Mouse (Mus musculus) retina, embryonic 14.5 days (tissue): ENCODE results near the gene Phykpl.

Experiments used
- DNase-seq: peaks from one replicate; pipeline ENCODE4 v3.0.0-alpha.2; 2015; ENCODE audit warnings: low spot score

Gene Phykpl

DNA sequence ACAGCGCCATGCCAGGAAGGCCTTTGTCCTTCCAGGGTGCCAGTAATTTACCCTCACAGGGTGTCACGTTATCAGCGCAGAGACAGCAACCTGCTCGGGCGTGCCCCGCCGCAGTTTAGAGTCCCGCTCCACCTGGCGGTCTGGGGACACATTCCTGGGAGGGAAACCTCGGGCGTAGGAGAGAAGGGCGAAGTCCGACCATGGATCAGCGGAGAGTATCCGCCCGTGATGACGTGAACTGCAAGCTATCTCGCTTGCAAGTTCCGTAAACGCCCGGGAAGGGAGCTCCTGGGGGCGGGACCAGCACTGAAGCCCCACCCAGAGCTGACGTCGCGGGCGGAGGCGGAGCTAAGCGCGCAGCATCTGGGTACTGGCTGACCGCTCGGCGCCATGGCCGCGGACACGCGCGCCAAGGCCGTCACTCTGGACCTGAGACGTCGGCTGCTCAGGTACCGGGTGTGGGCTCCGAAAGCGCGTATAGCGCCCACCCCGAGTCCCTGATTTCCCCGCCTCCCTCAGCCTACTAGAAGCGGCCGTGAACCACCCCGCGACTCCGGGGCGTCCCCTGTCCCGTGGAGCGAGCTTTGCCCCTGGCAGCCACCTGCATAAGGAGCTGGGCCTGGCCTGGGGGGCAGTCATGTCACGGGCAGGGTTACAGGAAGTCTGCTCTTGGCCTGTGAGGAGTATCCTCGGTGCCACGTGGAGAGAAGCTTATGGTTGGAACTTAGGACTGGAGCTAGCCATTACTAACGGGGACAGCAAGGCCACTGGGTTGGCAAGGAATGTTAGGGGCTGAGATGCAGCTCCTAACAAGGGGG lies at the start of gene Phykpl:
TSS of gene Phykpl (plus strand) at position 327 of the 818 bp plus-strand sequence.
- DNase-seq, result peak; percentile 97

DNA sequence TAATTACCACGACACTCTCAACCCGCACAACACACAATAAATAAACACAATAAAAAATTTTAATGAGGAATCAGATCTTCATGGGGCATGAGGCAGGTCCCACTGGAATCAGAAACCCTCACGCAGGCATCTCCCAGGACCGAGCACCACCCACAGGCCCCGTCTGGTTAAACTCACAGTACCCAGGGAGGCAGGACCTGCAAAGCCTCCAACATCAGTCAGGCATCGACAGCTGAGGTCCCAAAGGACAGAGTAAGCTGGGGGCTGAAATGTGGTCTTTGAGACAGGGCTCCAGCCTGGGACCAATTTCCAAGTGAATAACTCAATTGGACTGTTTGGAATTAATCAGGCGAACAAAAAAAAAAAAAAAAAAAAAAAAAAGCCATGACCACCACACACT lies 46.2 kb upstream of the Phykpl start:
- peak; percentile 54 for DNase-seq

DNA sequence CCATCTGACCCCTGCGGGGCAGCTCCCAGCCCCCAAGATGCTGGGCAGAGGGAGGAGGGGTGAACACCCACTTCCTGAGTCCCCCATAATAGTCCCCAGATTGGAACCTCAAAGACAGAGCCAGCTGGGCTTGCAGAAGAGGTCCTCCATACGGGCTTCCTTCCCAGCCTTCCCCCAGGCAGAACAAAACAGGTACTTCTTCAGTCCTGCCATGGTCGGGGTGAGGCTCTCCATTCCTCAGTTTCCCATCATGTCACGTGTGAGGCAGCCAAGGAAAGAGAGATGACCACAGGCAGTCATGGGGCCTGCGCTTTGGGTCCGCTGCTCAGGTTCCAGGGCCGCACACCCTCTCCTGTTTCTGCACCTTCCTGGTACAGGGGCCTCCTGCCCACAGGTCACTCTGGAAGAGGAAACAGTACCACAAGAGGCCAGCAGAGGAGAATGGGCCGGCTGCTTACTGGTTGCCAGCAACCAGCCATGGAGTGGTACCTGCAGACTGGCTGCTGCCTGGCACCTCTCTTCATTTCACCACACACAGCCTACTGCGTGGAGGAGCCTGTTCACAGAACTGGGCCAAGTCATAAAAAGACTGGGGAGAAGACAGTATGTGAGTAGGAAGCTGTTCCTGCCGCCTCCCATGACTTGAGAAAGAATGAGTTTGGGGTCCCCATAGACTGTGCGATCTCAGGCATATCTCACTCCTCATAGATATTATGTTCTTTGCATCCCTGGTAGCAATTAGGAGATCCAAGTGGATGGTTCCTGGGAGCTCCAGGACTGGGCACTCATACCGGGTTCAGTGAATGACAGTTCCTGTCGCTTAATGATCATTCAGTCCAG lies 45.4 kb upstream of the Phykpl start:
- DNase-seq, result peak; percentile 43

DNA sequence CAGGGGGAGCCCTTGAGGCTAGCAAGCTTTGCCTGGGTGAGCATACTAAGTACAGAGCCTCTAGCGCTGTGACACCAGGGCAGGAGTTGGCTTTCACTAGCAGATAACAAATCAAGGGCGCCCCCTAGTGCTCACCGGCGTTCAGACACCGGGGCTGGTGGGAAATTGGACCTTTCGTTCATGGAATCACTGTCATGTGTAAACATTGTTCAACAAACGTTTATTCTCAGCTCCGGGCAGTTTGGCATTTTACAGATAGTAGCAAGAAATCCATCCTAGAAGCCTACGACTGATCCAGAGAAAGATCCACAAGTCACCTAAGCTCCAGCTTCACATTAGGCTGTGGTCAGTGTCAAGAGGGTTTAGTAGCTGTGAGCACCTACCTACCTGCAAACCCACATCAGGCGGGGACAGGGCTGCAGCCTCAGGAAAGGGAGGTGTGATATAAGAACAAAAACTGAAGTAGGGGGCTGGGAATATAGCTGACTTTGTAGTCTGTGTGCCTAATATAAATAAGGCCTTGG lies 44.7 kb upstream of the Phykpl start:
- DNase-seq, result peak; percentile 99

DNA sequence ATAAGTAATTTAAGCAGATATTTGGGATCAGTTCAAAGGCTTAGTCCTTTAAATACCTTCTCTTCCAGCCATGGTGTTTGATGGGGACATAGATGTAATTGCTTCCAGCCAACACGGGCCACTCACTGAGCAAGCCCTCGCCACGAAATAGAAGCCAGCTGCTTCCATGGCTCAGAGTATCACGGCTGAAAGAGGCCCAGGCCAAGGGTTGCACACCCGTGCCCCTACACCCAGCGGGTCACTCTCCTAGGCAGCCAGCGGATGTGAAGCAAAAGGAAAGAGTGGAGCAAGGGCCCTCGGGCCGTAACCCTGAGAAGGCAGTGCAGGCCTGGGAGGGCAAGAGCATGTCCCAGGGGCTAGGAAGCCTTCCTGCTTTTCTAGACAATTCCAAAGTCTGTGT lies 42.1 kb upstream of the Phykpl start:
- peak; percentile 27 for DNase-seq

DNA sequence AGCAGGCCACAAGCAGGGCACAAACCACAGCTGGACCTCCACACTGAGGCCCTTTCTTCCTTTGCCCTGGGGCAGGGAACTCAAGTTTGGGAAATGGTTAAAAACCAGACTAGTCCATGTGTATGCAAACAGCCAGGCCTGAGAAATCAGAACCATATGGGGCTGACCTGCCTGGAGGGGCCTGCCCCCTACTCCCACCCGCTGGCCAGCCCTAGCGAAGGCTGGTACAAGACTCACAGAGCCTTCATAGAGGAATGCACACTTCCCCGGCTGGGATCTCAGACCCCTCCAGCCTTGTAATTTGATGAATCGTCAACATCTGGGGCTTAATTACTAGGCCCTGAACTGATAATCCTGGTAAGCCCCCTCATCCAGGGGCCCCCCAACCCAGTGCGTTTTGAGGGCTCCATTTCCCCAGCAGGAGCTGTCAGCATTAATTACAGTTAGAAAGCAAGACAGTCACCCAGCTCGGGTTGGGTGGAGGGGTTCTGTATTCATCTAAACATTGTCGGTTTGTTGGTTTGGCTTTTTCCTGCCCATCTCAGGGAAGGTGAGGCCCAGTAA lies 41.0 kb upstream of the Phykpl start:
- DNase-seq, result peak; percentile 61

DNA sequence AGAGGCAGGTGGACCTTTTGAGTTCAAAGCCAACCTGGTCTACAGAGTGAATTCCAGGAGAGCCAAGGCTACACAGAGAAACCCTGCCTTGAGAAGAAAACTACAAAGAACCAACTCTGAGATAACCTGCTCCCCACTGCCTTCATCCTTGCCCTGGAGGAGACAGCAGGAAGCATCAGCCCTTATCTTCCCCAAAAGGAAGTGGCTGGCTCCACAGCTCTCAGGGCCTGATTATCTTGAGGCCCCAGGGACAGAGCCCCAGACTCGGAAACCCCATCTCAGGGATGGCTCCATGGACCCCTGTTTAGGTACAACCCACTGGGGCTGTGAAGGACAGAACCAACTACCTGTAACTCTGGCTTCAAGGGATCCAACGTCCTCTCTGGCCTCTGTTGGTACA lies 40.1 kb upstream of the Phykpl start:
- no peak for DNase-seq

DNA sequence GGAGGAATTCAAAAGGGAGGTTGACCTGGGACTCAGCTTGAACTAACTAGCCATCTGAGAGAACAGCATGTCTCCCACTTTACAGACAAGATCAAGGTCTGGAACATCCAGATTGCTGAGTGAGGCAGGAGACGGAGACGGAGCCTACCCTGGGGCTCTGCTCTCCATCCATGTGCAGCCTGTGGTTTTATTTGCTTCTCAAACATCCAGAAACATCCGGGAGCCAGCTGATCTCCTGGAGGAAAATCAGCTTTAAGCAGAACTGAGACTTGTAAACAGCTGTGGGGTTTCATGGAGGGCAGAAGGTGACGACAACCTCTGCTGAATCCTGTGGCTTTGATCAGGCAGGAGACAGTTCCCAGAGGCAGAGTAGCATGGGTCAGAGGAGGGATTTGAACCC lies 38.7 kb upstream of the Phykpl start:
- DNase-seq, result no peak

DNA sequence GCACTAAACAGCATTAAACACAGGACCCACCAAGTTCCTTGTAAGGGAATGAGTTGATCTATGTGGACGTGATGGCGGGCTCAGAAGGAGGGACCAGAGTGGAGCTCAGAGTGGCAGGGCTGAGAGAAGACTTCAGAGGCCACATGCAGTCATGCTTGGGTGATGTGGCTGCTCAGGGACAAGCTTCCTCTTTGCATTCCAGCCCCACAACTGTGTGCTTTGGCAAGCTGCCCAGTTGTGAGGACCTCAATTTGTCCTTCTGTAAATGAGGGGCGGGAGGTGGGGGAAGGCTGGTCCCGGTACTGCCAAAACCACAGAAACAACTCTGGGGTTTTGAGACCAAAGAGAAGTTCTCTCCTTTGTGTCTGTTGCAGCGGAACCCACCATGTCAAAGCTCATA lies 33.3 kb upstream of the Phykpl start:
- no peak for DNase-seq

DNA sequence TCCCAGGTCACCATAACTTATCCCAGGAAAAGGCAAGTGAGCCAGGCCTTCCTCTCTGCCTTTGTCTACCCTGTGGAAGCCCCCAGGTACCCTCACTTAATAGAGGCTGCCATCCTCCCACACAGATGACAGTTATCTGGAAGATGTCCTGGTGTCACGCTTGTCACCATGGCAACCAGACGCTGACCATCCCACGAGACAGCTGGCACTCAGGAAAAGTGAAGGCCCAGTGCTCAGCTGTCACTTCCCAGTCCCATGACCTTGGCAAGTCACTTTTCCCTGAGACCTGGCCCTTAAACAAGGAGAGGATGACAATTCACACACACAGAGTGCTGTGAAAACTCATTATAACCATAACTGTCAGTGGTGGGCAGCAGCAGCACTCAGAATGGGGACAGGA lies 32.5 kb upstream of the Phykpl start:
- DNase-seq, result peak; percentile 51

DNA sequence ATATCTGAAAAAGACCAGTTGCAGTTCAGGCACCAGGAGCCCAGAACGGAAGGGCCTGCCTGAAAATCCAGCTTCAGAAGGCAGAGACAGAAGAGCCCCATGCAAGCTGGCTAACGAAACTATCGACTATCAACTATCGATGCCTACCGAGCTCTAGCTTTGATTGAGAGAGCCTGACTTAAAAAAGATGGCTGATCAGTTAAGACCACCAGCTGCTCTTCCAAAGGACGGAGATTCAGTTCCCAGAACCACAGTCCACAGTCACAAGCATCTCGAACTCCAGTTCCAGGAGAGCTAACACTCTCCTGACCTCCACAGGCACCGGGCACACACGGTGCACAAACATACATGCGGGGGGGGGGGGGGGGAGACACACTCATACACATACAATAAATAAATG lies 30.0 kb upstream of the Phykpl start:
- no peak for DNase-seq

DNA sequence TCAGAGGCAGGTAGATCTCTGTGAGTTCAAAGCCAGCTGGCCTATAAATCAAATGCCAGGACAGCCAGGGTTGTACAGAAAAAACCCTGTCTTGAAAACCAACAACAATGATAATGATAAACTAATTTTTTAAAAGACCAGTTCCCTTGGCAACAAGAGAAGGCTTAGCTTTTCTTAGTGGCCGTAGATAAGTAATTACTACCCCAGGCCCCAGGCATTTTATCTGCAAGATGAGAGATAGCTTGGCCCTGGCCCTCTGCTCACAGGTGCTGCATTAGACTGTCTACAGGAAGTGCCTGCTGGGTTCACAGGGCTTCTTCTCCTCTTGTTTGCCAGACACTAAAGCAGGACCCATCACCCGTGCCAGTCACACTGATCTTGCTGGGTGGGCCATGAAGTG lies 29.5 kb upstream of the Phykpl start:
- DNase-seq, result no peak

DNA sequence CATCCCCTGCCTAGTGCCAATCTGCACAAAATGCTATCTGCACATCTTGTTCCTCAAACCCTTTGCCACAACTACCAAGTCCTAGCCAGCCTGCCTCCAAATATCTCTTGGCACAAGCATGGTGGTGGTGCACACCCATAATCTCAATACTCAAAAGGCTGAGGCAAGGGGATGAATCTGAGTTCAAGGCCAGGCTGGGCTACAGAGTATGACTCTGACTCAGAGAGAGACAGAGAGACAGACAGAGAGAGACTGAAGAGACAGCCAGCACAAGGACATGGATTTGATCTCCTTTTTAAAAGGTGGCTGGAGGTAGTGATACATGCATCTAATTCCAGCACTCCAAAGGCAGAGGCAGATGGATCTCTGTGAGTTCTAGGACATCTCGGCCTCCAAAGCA lies 21.3 kb upstream of the Phykpl start:
- no peak for DNase-seq

DNA sequence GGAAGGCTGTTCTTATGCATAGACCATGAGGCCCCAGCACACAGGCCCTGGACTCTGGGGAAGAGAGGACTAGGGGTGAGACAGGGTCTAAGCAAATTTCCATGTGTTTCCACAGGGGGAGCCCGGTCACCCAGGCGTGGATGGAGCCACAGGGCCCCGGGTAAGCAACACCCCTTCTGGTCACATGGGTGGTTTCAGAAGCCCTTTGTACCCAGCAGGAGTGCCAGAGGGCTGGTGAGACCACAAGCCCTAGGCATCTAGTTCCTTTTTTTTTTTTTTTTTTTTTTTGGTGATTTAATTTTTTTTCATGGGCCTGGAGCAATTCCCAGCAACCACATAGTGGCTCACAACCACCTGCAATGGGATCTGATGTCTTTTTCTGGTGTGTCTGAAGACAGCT lies 19.5 kb upstream of the Phykpl start:
- DNase-seq, result no peak

DNA sequence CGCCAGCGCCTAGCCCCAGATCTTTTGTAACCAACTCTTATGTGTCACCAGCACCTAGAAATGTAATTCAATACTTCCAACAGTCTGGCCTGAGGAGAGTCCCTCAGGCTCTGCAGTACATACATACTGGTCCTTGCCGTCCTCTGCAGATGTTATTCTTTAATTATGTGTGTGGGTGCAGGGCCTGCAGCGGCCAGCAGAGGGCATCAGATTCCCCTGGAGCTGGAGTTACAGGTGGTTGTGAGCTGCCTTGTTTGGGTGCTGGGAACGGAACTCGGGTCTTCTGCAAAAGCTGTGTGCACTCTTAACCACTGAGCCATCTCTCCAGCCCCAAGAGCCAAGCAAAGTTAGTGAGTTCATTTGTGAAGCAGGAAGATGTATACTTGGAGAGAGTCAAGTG lies 18.6 kb upstream of the Phykpl start:
- no peak for DNase-seq

DNA sequence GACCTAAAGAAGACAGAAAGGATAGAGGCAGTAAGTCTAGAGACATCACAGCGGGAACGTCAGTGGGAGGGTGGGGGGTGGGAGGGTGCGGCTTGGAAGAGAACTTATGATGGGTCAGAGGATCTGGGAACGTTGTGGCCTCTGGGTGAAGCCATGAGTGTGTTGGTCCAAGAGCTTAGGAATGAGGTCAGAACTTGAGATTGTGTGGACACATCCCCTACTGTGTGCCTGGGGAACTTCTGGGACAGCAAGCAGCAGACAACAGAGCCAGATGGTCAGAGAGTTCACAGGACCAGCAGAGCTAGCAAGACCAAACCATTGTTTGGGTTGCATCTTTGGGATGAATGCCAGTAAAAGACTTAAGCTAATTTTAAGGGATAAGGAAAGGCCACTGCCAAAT lies 15.8 kb upstream of the Phykpl start:
- no peak for DNase-seq

DNA sequence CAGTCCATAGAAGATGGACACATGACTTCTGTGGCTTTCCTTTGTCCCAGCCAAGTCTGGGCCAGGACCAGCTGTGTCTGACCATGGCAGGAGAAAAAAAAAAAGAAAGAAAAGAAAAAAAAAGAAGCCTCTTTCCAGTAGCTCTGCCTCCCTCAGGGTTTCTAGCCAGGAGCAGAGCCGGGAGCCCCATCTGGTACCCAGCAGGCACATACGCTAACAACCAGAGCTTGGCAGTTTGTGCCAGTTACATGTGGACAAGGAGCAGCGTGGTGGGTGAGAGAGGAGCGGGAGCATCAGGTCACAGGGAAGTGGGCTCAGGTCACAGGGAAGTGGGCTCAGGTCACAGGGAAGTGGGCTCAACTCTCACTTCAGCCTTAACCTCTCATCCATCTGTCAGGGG lies 8.1 kb upstream of the Phykpl start:
- no peak for DNase-seq

DNA sequence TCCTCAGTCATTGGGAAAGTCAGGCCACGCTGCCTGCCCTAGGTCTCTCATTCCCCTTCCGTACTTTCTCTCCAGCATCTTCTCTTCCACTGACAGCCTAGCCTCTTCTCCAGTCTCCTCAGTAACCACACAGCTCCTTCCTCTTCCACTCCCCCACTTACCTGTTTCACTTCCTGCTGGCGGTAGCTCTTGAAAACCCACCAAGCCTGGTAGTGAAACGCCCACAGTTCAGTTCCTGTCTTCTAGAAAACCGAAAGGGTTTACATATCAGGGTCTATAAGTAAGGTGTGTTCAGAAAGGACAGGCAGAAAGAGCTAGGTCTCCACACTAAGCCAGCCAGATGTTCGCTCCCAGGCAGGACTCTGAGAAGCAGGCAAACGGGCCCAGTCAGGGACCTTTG lies 7.0 kb upstream of the Phykpl start:
- no peak for DNase-seq

DNA sequence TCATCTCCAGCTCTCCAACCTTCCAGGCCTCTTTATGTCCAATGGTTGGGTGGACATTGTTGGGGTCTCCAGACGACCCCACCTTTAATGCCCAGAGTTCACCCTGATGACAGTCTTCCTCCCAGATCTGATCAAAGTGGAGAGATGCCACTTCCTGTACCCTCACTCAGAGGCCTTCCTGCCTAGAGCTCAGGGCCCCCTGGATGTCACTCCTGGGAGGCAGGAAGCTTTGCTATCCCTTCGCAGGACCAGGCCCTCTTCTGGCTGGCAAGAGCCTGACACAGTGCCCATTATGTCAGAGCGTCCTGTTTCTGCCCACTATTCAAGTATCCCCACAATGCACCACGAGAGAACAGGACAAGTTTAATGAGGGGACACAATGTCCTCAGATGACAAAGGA lies 5.5 kb upstream of the Phykpl start:
- no peak for DNase-seq

DNA sequence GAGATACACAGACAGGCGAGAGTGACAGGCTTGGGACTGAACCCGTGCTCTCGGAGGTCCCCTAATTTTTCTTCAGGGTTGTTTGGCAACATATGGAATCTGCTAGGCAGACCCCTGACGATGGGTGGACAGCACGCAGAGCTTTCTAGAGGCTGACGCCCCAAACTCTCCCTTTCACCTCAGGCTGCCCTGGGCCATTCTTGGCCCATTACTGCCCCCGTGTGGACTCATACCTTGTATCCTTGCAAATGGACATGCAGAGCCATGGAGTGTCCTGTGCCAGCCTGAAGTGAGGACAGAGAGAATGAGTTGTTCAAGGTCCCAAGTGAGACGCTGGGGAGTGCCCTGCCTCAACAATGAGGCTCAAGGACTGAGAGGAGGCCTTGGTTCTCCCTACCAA lies 1.8 kb upstream of the Phykpl start:
- peak; percentile 86 for DNase-seq

DNA sequence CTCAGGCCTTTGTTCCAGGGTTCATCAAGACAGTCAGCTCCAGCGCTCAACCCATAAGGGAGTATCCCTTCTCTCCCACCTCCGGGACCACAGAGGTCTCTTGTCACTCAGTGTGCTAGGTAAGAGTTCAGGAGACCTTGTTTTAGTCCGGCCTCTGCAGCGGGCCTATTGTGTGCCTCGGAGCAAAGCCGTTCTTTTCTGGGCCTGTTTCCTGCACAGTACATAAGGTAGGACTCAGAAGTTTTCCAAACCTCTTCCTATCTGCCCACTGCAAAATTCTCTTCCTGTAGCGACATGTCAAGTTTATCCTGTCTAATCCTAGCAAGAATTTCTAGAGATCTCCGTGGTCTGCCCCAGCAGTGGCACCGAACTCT lies 513 bp upstream of the Phykpl start:
- DNase-seq, result peak; percentile 38

DNA sequence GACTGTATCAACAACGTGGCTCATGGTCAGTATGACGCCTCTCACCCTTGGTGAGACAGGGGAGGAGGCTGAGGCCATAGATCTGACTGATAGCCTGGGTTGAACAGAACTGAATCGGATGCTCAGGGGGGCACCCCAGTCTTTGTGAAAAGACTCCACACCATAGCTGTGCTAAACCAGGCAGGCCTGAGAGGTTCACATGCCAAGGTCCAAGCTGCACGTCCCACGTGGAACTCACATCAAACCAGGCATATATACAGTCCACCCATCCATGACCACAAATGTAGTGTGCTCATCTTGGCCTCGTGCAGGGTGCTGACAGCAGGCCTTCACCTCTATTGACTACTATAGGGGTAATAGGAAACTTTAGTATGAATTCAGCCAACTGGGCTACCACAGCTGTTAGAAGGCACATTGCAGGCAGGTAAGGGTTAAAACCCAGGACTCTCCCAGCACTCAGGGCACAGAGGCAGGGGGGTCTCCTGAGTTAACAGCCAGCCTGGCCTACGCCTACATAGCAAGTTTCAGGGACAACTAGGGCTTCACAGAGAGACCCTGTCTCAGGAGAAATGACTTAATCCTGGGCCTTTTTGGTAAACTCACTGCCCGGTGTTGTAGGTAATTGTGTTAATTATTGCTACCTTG lies 1.2 kb downstream of the Phykpl start:
- DNase-seq, result no peak
